Mouse (Mus musculus): ENCODE data around the gene Hspa12b.

DNA sequence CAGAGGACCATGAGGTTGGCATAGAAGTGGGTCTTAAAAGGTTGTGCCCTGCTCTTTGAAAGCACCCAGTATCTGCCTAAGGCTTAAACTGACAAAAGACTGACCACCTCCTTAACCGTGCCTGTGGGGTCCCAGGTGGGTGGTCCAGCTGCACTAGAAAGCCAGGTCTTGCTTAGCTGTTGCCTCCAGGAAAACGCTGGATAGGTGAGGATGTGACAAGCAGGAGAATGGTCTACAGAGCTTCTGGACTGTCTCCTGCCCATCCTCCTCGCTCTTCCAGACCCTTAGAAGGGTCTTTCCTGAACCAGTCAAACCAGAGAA, 60.5 kb downstream of the Hspa12b start:
- TF ChIP-seq TCF12 (IDR thresholded peaks at IDR 0.05; ENCODE audit: insufficient read depth, poor library complexity, severe bottlenecking) = no peak
- no peak for TF ChIP-seq MAX (IDR thresholded peaks at IDR 0.05; ENCODE audit: low read depth)
- TF ChIP-seq POLR2A (IDR thresholded peaks at IDR 0.05; ENCODE audit: insufficient read length, low read depth) = peak; percentile 8
- no peak for TF ChIP-seq USF1 (IDR thresholded peaks at IDR 0.05; ENCODE audit: low read depth)
- TF ChIP-seq E2F4 (IDR thresholded peaks at IDR 0.05; ENCODE audit: insufficient read depth) = no peak
- no peak for TF ChIP-seq TCF3 (IDR thresholded peaks at IDR 0.05; ENCODE audit: insufficient read length, low read depth)
- TF ChIP-seq MYOD1 (IDR thresholded peaks at IDR 0.05; ENCODE audit: control insufficient read depth in 1 of 3, insufficient read length in 2 of 3, low read depth in 2 of 3) = no peak
- no peak for TF ChIP-seq MYOG (IDR thresholded peaks at IDR 0.05; ENCODE audit: control insufficient read depth in 1 of 3, insufficient read depth in 1 of 3, insufficient read length in 2 of 3, low read depth in 2 of 3)

All from myocyte (in vitro differentiated cells).